Mouse (Mus musculus): ENCODE measurements around the gene Erf.

Gene Erf

GRCm38 (mm10) chr7:25210482-25210881 is 40.1 kb downstream of the Erf start:
- DNase-seq (ENCODE audit: low spot score), result no peak

DNA sequence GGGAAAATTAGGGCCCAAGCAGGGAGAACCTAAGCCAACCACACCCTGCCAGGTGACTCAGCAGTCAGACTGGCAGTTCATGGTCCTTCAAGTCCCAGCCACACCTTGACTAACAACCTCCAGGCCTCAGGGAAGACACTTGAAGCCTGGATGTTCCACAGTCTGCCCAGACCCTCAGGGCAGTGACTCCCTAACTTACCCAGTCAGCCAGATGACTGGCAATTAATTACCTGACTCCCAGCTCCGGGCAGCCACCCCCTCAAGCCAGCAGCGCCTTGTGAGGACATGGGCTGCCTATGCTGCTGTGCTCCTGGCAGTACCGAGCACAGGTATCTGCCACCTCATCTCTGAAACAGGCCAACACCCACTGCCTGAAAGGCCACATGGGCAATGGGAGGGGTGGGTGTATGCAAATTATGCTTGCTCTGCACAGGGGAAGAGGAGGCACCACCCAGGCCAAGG is 41.4 kb downstream of the Erf start:
- no peak for DNase-seq (ENCODE audit: low spot score)

- DNase-seq (ENCODE audit: low spot score), result no peak
These were observed 44.3 kb downstream of the Erf start for GRCm38 (mm10) chr7:25206094-25206830.

DNA sequence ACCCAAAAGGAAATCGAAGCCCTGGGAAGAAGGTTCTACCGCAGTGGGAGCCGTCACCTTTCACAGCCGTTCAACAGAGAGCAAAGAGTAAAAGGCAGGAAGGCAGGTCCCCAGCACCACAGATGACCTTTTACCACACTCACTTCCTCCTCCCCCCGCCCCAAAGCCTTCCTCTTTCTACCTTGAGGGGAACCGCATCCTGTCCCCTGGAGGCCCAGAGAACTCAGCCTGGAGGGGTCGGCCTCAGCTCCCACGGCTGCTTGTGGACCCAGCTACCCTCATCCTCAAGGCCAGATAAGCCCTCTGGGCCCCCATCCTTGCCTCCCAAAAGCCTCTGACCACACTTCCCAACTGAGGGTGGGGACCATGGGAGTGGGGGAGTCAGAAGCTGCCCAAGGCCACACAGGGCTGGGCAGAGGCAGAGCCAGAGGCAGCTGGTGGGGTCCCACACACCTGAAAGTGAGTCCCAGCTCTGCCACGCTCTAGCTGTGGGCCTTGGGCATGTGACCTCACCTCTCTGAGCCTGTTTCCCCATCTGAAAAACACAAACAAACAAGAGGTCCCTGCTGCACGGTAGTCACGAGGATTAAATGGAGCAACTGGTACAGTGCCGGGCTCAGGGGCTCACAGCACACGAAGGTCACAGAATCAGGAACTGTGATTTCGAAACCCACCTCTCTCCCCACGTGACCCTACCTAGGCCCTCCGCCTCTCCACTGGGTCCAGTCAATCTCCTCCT is 45.0 kb downstream of the Erf start:
- no peak for DNase-seq (ENCODE audit: low spot score)

- no peak for DNase-seq (ENCODE audit: low spot score)
These were observed 46.9 kb downstream of the Erf start for GRCm38 (mm10) chr7:25203624-25204023.

GRCm38 (mm10) chr7:25197384-25198018 is 53.1 kb downstream of the Erf start:
- DNase-seq (ENCODE audit: low spot score), result no peak

DNA sequence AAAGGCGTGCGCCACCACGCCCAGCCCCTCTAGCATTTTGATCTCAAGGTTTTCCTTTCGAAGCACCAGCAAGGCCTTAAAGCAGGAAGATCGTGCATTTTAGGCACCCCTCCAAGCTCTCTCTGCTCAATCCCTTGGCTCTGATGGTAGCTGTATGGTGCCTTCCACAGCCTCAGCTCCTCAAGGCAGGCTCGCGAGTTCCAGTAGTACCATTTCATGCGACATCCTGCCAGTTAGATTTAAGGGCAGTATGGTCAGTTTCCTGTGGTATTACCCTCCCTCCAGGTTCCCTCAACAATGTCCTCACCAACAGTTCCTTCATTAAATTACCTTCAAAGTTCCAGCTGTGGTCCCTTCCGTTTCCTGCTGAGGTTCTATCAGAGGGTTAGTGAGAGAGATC is 54.5 kb downstream of the Erf start:
- DNase-seq (ENCODE audit: low spot score), result no peak

DNA sequence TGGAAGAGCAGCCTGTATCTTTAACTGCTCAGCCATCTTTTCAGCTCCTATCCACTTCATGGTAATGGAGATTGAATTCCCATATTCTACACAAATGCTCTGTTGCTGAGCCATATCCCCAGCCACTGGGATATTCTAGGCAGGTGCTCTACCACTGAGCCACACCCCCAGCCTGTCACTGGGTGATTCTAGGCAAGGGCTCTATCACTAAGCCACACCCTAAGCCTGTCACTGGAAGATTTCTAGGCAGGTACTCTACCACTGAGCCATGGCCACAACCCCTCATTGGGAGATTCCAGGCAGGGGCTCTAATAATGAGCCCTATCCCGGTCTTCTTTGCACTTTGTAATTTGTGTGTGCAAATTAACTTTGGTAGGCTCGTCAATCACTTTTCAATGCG is 55.4 kb downstream of the Erf start:
- DNase-seq (ENCODE audit: low spot score), result no peak

Data from ovary, postnatal 14 days (tissue).